Mouse (Mus musculus) stomach, embryonic 16.5 days (tissue): ENCODE measurements at regions not wholly inside any gene's neighbourhood (a gene's known extent, or its start where the extent isn't known, plus 50 kb on each side); places are given as distances from the start of the nearest gene placed in this dataset.

ENCODE experiments used
- ATAC-seq: fragments of 200-750 bp; cut with Nextera tagmentation; 2 replicates; pipeline ENCODE4 v1.8.0; 2017; ENCODE audit warnings: moderate number of reproducible peaks, moderate TSS enrichment; ENCODE audit not compliant: insufficient read depth, low FRiP score
- H3K27ac ChIP-seq: fragments of 300-500 bp; sonication (generic); 2 replicates; pipeline ENCODE4 v1.5.1; 2014; ENCODE audit warnings: low read length
- H3K27me3 ChIP-seq: fragments of 300-500 bp; sonication (generic); 2 replicates; pipeline ENCODE4 v1.6.1; 2014; ENCODE audit warnings: low read length, control low read depth, mixed read lengths; ENCODE audit not compliant: control insufficient read depth, insufficient read depth
- H3K36me3 ChIP-seq: fragments of 300-500 bp; sonication (generic); 2 replicates; pipeline ENCODE4 v1.6.1; 2014; ENCODE audit warnings: low read length; ENCODE audit not compliant: control insufficient read depth, insufficient read depth
- H3K4me1 ChIP-seq: fragments of 300-500 bp; sonication (generic); 2 replicates; pipeline ENCODE4 v1.6.1; 2014; ENCODE audit warnings: low read length, control low read depth, mixed read lengths; ENCODE audit not compliant: control insufficient read depth, insufficient read depth
- H3K4me2 ChIP-seq: fragments of 300-500 bp; sonication (generic); 2 replicates; pipeline ENCODE4 v1.6.1; 2014; ENCODE audit warnings: low read depth, low read length, mixed read lengths
- H3K4me3 ChIP-seq: fragments of 300-500 bp; sonication (generic); replicated peaks from 2 replicates; pipeline ENCODE4 v1.5.1; 2014; ENCODE audit warnings: mild to moderate bottlenecking, low read length
- H3K9ac ChIP-seq: fragments of 300-500 bp; sonication (generic); 2 replicates; pipeline ENCODE4 v1.6.1; 2014; ENCODE audit warnings: low read length
- H3K9me3 ChIP-seq: fragments of 300-500 bp; sonication (generic); replicated peaks from 2 replicates; pipeline ENCODE4 v1.6.1; 2016; ENCODE audit warnings: low read length, control low read depth; ENCODE audit not compliant: control insufficient read depth
- WGBS: fragments of 180-500 bp; shearing (Covaris S2); extraction: QIAGEN DNeasy Blood & Tissue Kit; methylation state at CpG from one replicate; pipeline ENCODE4 v1.1.7; 2014; 5-methylcytosine and 5-hydroxymethylcytosine counted together

DNA sequence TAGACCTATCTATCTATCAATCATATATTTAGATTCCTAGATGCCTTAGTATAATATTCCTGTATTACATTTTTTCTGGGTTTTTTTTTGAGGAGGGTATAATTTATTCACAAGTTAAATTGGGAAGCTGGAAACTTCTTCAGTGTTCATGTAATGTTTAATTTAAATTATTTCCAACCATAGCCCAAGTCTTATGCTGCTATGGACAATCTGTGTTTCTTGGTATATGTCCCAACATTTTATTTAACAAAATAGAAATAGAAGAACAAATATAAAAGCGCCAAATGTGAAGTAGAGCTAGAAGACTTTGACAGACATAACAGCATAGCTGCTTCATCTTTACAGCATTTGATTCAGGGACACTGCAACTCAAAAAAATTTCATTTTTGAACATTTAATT is 321.2 kb upstream of the Nr2f1 start:
- no peaks in the 10 kb centered on the region for H3K27me3 ChIP-seq
- no peak overlapping the region for H3K4me3 ChIP-seq
- WGBS, result 90% methylated on average over 1 of the region's 1 CpGs
- H3K27ac ChIP-seq, result no peak overlapping the region
- H3K9me3 ChIP-seq, result no peaks in the 10 kb centered on the region
- no peaks in the 10 kb centered on the region for H3K4me1 ChIP-seq
- H3K4me2 ChIP-seq, result no peak overlapping the region
- H3K36me3 ChIP-seq, result no peaks in the 10 kb centered on the region
- no peak for ATAC-seq
- H3K9ac ChIP-seq, result no peak overlapping the region

DNA sequence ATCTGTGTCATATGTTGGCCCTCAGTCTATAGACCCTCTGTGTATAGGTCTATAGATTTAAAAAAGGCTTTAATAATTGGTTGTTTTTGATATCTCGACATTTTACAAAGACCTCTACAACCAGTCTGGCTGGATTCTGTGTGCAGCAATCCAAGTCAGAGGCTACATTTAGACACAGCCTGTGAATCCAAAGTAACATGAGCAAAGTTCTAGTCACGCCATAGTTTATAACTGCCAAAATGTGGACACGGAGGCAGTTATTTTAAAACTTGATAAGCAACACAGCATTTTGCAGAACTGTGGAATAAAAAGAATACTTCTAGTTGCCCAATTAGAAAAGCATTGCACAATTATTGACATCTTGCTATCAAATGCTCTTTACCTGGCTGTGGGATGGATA is 320.6 kb upstream of the Nr2f1 start:
- Histone ChIP-seq H3K9ac (no peak overlapping the region), H3K4me3 (no peak overlapping the region), H3K36me3 (no peaks in the 10 kb centered on the region), H3K27me3 (no peaks in the 10 kb centered on the region), H3K27ac (no peak overlapping the region), H3K9me3 (no peaks in the 10 kb centered on the region), H3K4me1 (no peaks in the 10 kb centered on the region), H3K4me2 (no peak overlapping the region)
- 80% methylated on average over 3 of the region's 3 CpGs for WGBS
- no peak for ATAC-seq

- H3K4me2 ChIP-seq, result no peak overlapping the region
- H3K27ac ChIP-seq, result no peak overlapping the region
- H3K9ac ChIP-seq, result no peak overlapping the region
- H3K27me3 ChIP-seq, result no peaks in the 10 kb centered on the region
- WGBS, result 76% methylated on average over 7 of the region's 7 CpGs
- ATAC-seq, result no peak
- H3K4me3 ChIP-seq, result no peak overlapping the region
- no peaks in the 10 kb centered on the region for H3K4me1 ChIP-seq
- no peaks in the 10 kb centered on the region for H3K9me3 ChIP-seq
- H3K36me3 ChIP-seq, result no peaks in the 10 kb centered on the region
Observed at GRCm38 (mm10) chr13:78500551-78500950, 301.0 kb upstream of the Nr2f1 start.

GRCm38 (mm10) chr13:78483760-78484357 is 284.3 kb upstream of the Nr2f1 start:
- H3K36me3 ChIP-seq, result no peaks in the 10 kb centered on the region
- H3K27ac ChIP-seq, result no peak overlapping the region
- 45% methylated on average over 2 of the region's 2 CpGs for WGBS
- no peaks in the 10 kb centered on the region for H3K9me3 ChIP-seq
- no peak overlapping the region for H3K4me3 ChIP-seq
- H3K27me3 ChIP-seq, result no peaks in the 10 kb centered on the region
- H3K4me2 ChIP-seq, result no peak overlapping the region
- H3K9ac ChIP-seq, result no peak overlapping the region
- ATAC-seq, result no peak
- H3K4me1 ChIP-seq, result no peaks in the 10 kb centered on the region

GRCm38 (mm10) chr13:78482929-78483759 is 283.6 kb upstream of the Nr2f1 start:
- peak; percentile 69; the same call in 1 of the 2 replicates for ATAC-seq
- H3K27me3 ChIP-seq, result no peaks in the 10 kb centered on the region
- no peak overlapping the region for H3K4me3 ChIP-seq
- H3K4me1 ChIP-seq, result no peaks in the 10 kb centered on the region
- no peak overlapping the region for H3K9ac ChIP-seq
- 0 out of 2 replicates have a peak overlapping the region, but pooled peaks have one; percentile 17 for H3K4me2 ChIP-seq
- no peaks in the 10 kb centered on the region for H3K9me3 ChIP-seq
- H3K36me3 ChIP-seq, result no peaks in the 10 kb centered on the region
- H3K27ac ChIP-seq, result no peak overlapping the region
- 31% methylated on average over 9 of the region's 9 CpGs for WGBS

GRCm38 (mm10) chr13:78451333-78452070 is 251.9 kb upstream of the Nr2f1 start:
- H3K9me3 ChIP-seq, result no peaks in the 10 kb centered on the region
- WGBS, result 76% methylated on average over 2 of the region's 2 CpGs
- 0 out of 2 replicates have a peak, but pooled peaks cover 2% of the 10 kb centered on the region for H3K4me1 ChIP-seq
- ATAC-seq, result no peak
- no peak overlapping the region for H3K4me2 ChIP-seq
- no peak overlapping the region for H3K27ac ChIP-seq
- H3K27me3 ChIP-seq, result no peaks in the 10 kb centered on the region
- no peaks in the 10 kb centered on the region for H3K36me3 ChIP-seq
- no peak overlapping the region for H3K9ac ChIP-seq
- H3K4me3 ChIP-seq, result no peak overlapping the region

GRCm38 (mm10) chr13:78446726-78447031 is 247.1 kb upstream of the Nr2f1 start:
- ATAC-seq, result no peak
- no peaks in the 10 kb centered on the region for H3K36me3 ChIP-seq
- no peak overlapping the region for H3K27ac ChIP-seq
- H3K4me1 ChIP-seq, result peaks cover 12% of the 10 kb centered on the region
- no peaks in the 10 kb centered on the region for H3K9me3 ChIP-seq
- no peaks in the 10 kb centered on the region for H3K27me3 ChIP-seq
- 57% methylated on average over 5 of the region's 5 CpGs for WGBS
- H3K4me2 ChIP-seq, result no peak overlapping the region
- no peak overlapping the region for H3K9ac ChIP-seq
- no peak overlapping the region for H3K4me3 ChIP-seq

- no peak overlapping the region for H3K4me3 ChIP-seq
- ATAC-seq, result peak; percentile 60
- no peak overlapping the region for H3K27ac ChIP-seq
- H3K36me3 ChIP-seq, result no peaks in the 10 kb centered on the region
- peaks cover 12% of the 10 kb centered on the region for H3K4me1 ChIP-seq
- no peak overlapping the region for H3K4me2 ChIP-seq
- 47% methylated on average over 14 of the region's 14 CpGs for WGBS
- no peaks in the 10 kb centered on the region for H3K9me3 ChIP-seq
- H3K9ac ChIP-seq, result no peak overlapping the region
- no peaks in the 10 kb centered on the region for H3K27me3 ChIP-seq
Observed at GRCm38 (mm10) chr13:78445891-78446725, 246.6 kb upstream of the Nr2f1 start.
